Mouse (Mus musculus) retina, embryonic 14.5 days (tissue): ENCODE data around the gene E2f4.

ENCODE experiments used
- DNase-seq: peaks from one replicate; pipeline ENCODE4 v3.0.0-alpha.2; 2015; ENCODE audit warnings: low spot score

Gene E2f4

GRCm38 (mm10) chr8:105297511-105298192 is at the start of gene E2f4:
TSS of gene E2f4 (plus strand) at chr8:105297663.
- DNase-seq = peak; percentile 92

GRCm38 (mm10) chr8:105251954-105252353 is 45.5 kb upstream of the E2f4 start:
- no peak for DNase-seq

GRCm38 (mm10) chr8:105252680-105253537 is 44.6 kb upstream of the E2f4 start:
- no peak for DNase-seq

GRCm38 (mm10) chr8:105253766-105254151 is 43.7 kb upstream of the E2f4 start:
- DNase-seq = no peak

GRCm38 (mm10) chr8:105254152-105254965 is 43.1 kb upstream of the E2f4 start:
- DNase-seq = peak; percentile 94

GRCm38 (mm10) chr8:105254966-105255350 is 42.5 kb upstream of the E2f4 start, which contains the start of gene B3gnt9:
TSS of gene B3gnt9 (minus strand) at chr8:105255153.
- no peak for DNase-seq

- DNase-seq = no peak
Observed at GRCm38 (mm10) chr8:105257318-105258114, 39.9 kb upstream of the E2f4 start.

GRCm38 (mm10) chr8:105258911-105259720 is 38.3 kb upstream of the E2f4 start:
- peak; percentile 59 for DNase-seq

- DNase-seq = peak; percentile 91
Observed at GRCm38 (mm10) chr8:105259721-105260320, 37.6 kb upstream of the E2f4 start.

- DNase-seq = no peak
Observed at GRCm38 (mm10) chr8:105260371-105261099, 36.9 kb upstream of the E2f4 start.

- DNase-seq = no peak
Observed at GRCm38 (mm10) chr8:105261326-105261980, 36.0 kb upstream of the E2f4 start.

- DNase-seq = no peak
Observed at GRCm38 (mm10) chr8:105263244-105263912, 34.1 kb upstream of the E2f4 start.

- DNase-seq = peak; percentile 66
Observed at GRCm38 (mm10) chr8:105264024-105264982, 33.2 kb upstream of the E2f4 start, which contains the start of the genes Tradd and Fbxl8. TSS of gene Tradd (minus strand) at chr8:105264609. TSS of gene Fbxl8 (plus strand) at chr8:105264648.

- no peak for DNase-seq
Observed at GRCm38 (mm10) chr8:105265128-105265527, 32.3 kb upstream of the E2f4 start.

- no peak for DNase-seq
Observed at GRCm38 (mm10) chr8:105266775-105267174, 30.7 kb upstream of the E2f4 start.

- DNase-seq = peak; percentile 79
Observed at GRCm38 (mm10) chr8:105268342-105269074, 29.0 kb upstream of the E2f4 start.
